Mouse (Mus musculus) hindlimb bud, embryonic 11.5 days (tissue): ENCODE measurements at regions not wholly inside any gene's neighbourhood (a gene's known extent, or its start where the extent isn't known, plus 50 kb on each side); places are given as distances from the start of the nearest gene placed in this dataset.
"Not testable (repeated sequence)": the region's sequence is repeated elsewhere in the genome, so short reads cannot be mapped to it uniquely, and the experiment has no call there.

Experiments used
- DNase-seq: peaks from one replicate; pipeline ENCODE4 v3.0.0-alpha.2; 2012; ENCODE audit warnings: low read depth, low spot score; ENCODE audit errors: extremely low spot score

GRCm38 (mm10) chr10:46071810-46072549, 494.4 kb downstream of the Hace1 start:
- no peak for DNase-seq

GRCm38 (mm10) chr10:46072550-46073470, 495.2 kb downstream of the Hace1 start:
- DNase-seq = no peak

GRCm38 (mm10) chr10:46087766-46088165, 510.1 kb downstream of the Hace1 start:
- DNase-seq = no peak

- DNase-seq = no peak
Measured at GRCm38 (mm10) chr10:46100837-46101236, 523.2 kb downstream of the Hace1 start.

GRCm38 (mm10) chr10:46108810-46109209, 531.2 kb downstream of the Hace1 start:
- DNase-seq = no peak

- DNase-seq = no peak
Measured at GRCm38 (mm10) chr10:46114631-46115130, 537.1 kb downstream of the Hace1 start.

- DNase-seq = not testable (repeated sequence)
Measured at GRCm38 (mm10) chr10:46122409-46122808, 544.8 kb downstream of the Hace1 start.

GRCm38 (mm10) chr10:46123795-46124194, 546.2 kb downstream of the Hace1 start:
- no peak for DNase-seq

- no peak for DNase-seq
Measured at GRCm38 (mm10) chr10:46135120-46135748, 557.6 kb downstream of the Hace1 start.

GRCm38 (mm10) chr10:46174035-46174434, 596.4 kb downstream of the Hace1 start:
- DNase-seq = no peak

- no peak for DNase-seq
Measured at GRCm38 (mm10) chr10:46185763-46186458, 608.3 kb downstream of the Hace1 start.

GRCm38 (mm10) chr10:46194143-46194542, 616.5 kb downstream of the Hace1 start:
- DNase-seq = no peak

GRCm38 (mm10) chr10:46226837-46227402, 649.3 kb downstream of the Hace1 start:
- DNase-seq = no peak

GRCm38 (mm10) chr10:46229608-46230007, 652.0 kb downstream of the Hace1 start:
- DNase-seq = no peak

GRCm38 (mm10) chr10:46235581-46235980, 658.0 kb downstream of the Hace1 start:
- no peak for DNase-seq

- DNase-seq = no peak
Measured at GRCm38 (mm10) chr10:46255575-46255974, 677.9 kb downstream of the Hace1 start.

GRCm38 (mm10) chr10:46269710-46270109, 692.1 kb downstream of the Hace1 start:
- no peak for DNase-seq

GRCm38 (mm10) chr10:46273846-46274245, 696.2 kb downstream of the Hace1 start:
- DNase-seq = no peak

GRCm38 (mm10) chr10:46294290-46294689, 716.7 kb downstream of the Hace1 start:
- DNase-seq = no peak

GRCm38 (mm10) chr10:46298352-46298751, 720.7 kb downstream of the Hace1 start:
- no peak for DNase-seq
